Mouse (Mus musculus) intestine, postnatal 0 days (tissue): ENCODE measurements around the gene Hdac11. TPM values are rescaled to one million over a fixed set of nuclear protein-coding genes. Genes with fewer than 3 reads are reported as not detected.

Source experiments
- ATAC-seq: fragments of 200-750 bp; cut with Nextera tagmentation; 2 replicates; pipeline ENCODE4 v1.8.0; 2017; ENCODE audit warnings: mild to moderate bottlenecking, moderate TSS enrichment, moderate library complexity
- H3K27ac ChIP-seq: fragments of 300-500 bp; sonication (generic); 2 replicates; pipeline ENCODE4 v1.5.1; 2014; ENCODE audit warnings: mild to moderate bottlenecking, low read depth, low read length, moderate library complexity
- H3K27me3 ChIP-seq: fragments of 300-500 bp; sonication (generic); replicated peaks from 2 replicates; pipeline ENCODE4 v1.6.1; 2014; ENCODE audit warnings: low read length, mixed read lengths; ENCODE audit not compliant: control insufficient read depth, insufficient read depth
- H3K36me3 ChIP-seq: fragments of 300-500 bp; sonication (generic); 2 replicates; pipeline ENCODE4 v1.6.1; 2014; ENCODE audit warnings: mild to moderate bottlenecking, moderate library complexity; ENCODE audit not compliant: control insufficient read depth, insufficient read depth
- H3K4me1 ChIP-seq: fragments of 300-500 bp; sonication (generic); replicated peaks from 2 replicates; pipeline ENCODE4 v1.6.1; 2014; ENCODE audit warnings: antibody characterized with exemption, low read length, mixed read lengths; ENCODE audit not compliant: control insufficient read depth, insufficient read depth
- H3K4me2 ChIP-seq: fragments of 300-500 bp; sonication (generic); replicated peaks from 2 replicates; pipeline ENCODE4 v1.6.1; 2014; ENCODE audit warnings: low read depth, mild to moderate bottlenecking, moderate library complexity
- H3K4me3 ChIP-seq: fragments of 300-500 bp; sonication (generic); 2 replicates; pipeline ENCODE4 v1.5.1; 2014; ENCODE audit warnings: low read depth, low read length
- H3K9ac ChIP-seq: fragments of 300-500 bp; sonication (generic); 2 replicates; pipeline ENCODE4 v1.6.1; 2014; ENCODE audit warnings: mild to moderate bottlenecking, low read depth, low read length
- H3K9me3 ChIP-seq: fragments of 300-500 bp; sonication (generic); 2 replicates; pipeline ENCODE4 v1.6.1; 2016; ENCODE audit warnings: mixed run types; ENCODE audit not compliant: control insufficient read depth
- CTCF ChIP-seq: sonication (generic); IDR thresholded peaks from 2 replicates; pipeline ENCODE4 v1.5.1; 2016; ENCODE audit warnings: low read depth, mild to moderate bottlenecking, control low read depth, antibody characterized with exemption, moderate library complexity
- WGBS: fragments of 180-500 bp; shearing (Covaris S2); extraction: QIAGEN DNeasy Blood & Tissue Kit; methylation state at CpG from one replicate; pipeline ENCODE4 v1.1.7; 2014; 5-methylcytosine and 5-hydroxymethylcytosine counted together
- polyA plus RNA-seq: library from polyadenylated mRNA; unstranded; fragments of >200 nt; fragmentation: Nextera tagmentation; extraction: Ambion mirVana; gene quantifications from 2 replicates; pipeline ENCODE4 v1.2.1, GENCODE M21; 2015

The Hdac11 gene
- polyA plus RNA-seq, 1 experiment from 2014 or later: 4.8 TPM

GRCm38 (mm10) chr6:91111141-91111953, 45.1 kb upstream of the Hdac11 start:
- ATAC-seq: no peak
- H3K36me3 ChIP-seq: no peaks in the 10 kb centered on the region
- H3K27me3 ChIP-seq: no peaks in the 10 kb centered on the region
- no peaks in the 10 kb centered on the region for H3K9me3 ChIP-seq
- no peak overlapping the region for H3K27ac ChIP-seq
- 0 out of 2 replicates have a peak, but pooled peaks cover 3% of the 10 kb centered on the region for H3K4me1 ChIP-seq
- no peak overlapping the region for H3K9ac ChIP-seq
- no peak overlapping the region for H3K4me3 ChIP-seq
- WGBS: 72% methylated on average over 10 of the region's 10 CpGs
- no peak overlapping the region for H3K4me2 ChIP-seq
- TF ChIP-seq CTCF: no peak

GRCm38 (mm10) chr6:91111954-91112252, 44.6 kb upstream of the Hdac11 start:
- WGBS: 79% methylated on average over 3 of the region's 3 CpGs

GRCm38 (mm10) chr6:91114716-91115115, 41.7 kb upstream of the Hdac11 start:
- Histone ChIP-seq H3K9ac (no peak overlapping the region), H3K4me1 (0 out of 2 replicates have a peak, but pooled peaks cover 3% of the 10 kb centered on the region), H3K9me3 (no peaks in the 10 kb centered on the region), H3K27ac (no peak overlapping the region), H3K4me3 (no peak overlapping the region), H3K36me3 (no peaks in the 10 kb centered on the region), H3K4me2 (no peak overlapping the region), H3K27me3 (no peaks in the 10 kb centered on the region)
- no peak for TF ChIP-seq CTCF
- 55% methylated on average over 2 of the region's 2 CpGs for WGBS
- ATAC-seq: no peak

More at GRCm38 (mm10) chr6:91111954-91112252, 44.6 kb upstream of the Hdac11 start:
- Histone ChIP-seq H3K36me3 (no peaks in the 10 kb centered on the region), H3K4me3 (no peak overlapping the region), H3K4me2 (no peak overlapping the region), H3K27me3 (no peaks in the 10 kb centered on the region), H3K9me3 (no peaks in the 10 kb centered on the region), H3K9ac (no peak overlapping the region), H3K4me1 (0 out of 2 replicates have a peak, but pooled peaks cover 3% of the 10 kb centered on the region), H3K27ac (no peak overlapping the region)
- no peak for ATAC-seq
- no peak for TF ChIP-seq CTCF

- Histone ChIP-seq H3K36me3 (no peaks in the 10 kb centered on the region), H3K27ac (no peak overlapping the region), H3K27me3 (no peaks in the 10 kb centered on the region), H3K4me2 (0 out of 2 replicates have a peak overlapping the region, but pooled peaks have one; percentile 21), H3K4me1 (0 out of 2 replicates have a peak, but pooled peaks cover 3% of the 10 kb centered on the region), H3K4me3 (no peak overlapping the region), H3K9ac (no peak overlapping the region), H3K9me3 (no peaks in the 10 kb centered on the region)
- 50% methylated on average over 1 of the region's 1 CpGs for WGBS
- TF ChIP-seq CTCF: no peak
- ATAC-seq: no peak
Observed at GRCm38 (mm10) chr6:91115158-91115557, 41.3 kb upstream of the Hdac11 start.

- H3K36me3 ChIP-seq: no peaks in the 10 kb centered on the region
- peak overlapping the region; percentile 59 for H3K4me3 ChIP-seq
- 28% methylated on average over 4 of the region's 4 CpGs for WGBS
- no peak for ATAC-seq
- no peak for TF ChIP-seq CTCF
- H3K4me1 ChIP-seq: 0 out of 2 replicates have a peak, but pooled peaks cover 3% of the 10 kb centered on the region
- H3K27ac ChIP-seq: no peak overlapping the region
- no peak overlapping the region for H3K9ac ChIP-seq
- peak overlapping the region; percentile 99 for H3K4me2 ChIP-seq
- H3K9me3 ChIP-seq: no peaks in the 10 kb centered on the region
- no peaks in the 10 kb centered on the region for H3K27me3 ChIP-seq
Observed at GRCm38 (mm10) chr6:91115863-91116243, 40.6 kb upstream of the Hdac11 start.

- no peak within 1 kb of the TSS for H3K27ac ChIP-seq
- WGBS: under 1% methylated on average over 90 of the region's 93 CpGs
- H3K4me1 ChIP-seq: 0 out of 2 replicates have a peak, but pooled peaks cover 3% of the 10 kb centered on the region
- no peaks in the 10 kb centered on the region for H3K9me3 ChIP-seq
- peak; percentile 79 for TF ChIP-seq CTCF
- H3K4me3 ChIP-seq: peak within 1 kb of the TSS; percentile 59
- H3K4me2 ChIP-seq: peak within 1 kb of the TSS; percentile 99
- ATAC-seq: peak; percentile 95
- no peaks in the 10 kb centered on the region for H3K27me3 ChIP-seq
- peak within 1 kb of the TSS; percentile 57 for H3K9ac ChIP-seq
- H3K36me3 ChIP-seq: no peaks in the 10 kb centered on the region
Observed at GRCm38 (mm10) chr6:91116244-91117145, 40.0 kb upstream of the Hdac11 start, which contains the start of gene Nup210. TSS of gene Nup210 (minus strand) at chr6:91116829.
